Mouse (Mus musculus) cerebellum, adult 2 months (tissue): ENCODE data around the gene Cenpx.

Source experiments
- CTCF ChIP-seq: fragments of 200-500 bp; IDR thresholded peaks from 2 replicates; pipeline ENCODE4 v1.5.1; 2011; ENCODE audit warnings: low read depth, mild to moderate bottlenecking, control low read depth, low read length, moderate library complexity, borderline replicate concordance; ENCODE audit not compliant: insufficient read depth
- POLR2A ChIP-seq: fragments of 200-500 bp; IDR thresholded peaks from 2 replicates; pipeline ENCODE4 v1.6.1; 2011; ENCODE audit warnings: low read length, control low read depth, borderline replicate concordance; ENCODE audit not compliant: insufficient read depth

GRCm38 (mm10) chr11:120673594-120674122 is 39.9 kb downstream of the Cenpx start:
- TF ChIP-seq CTCF (no peak), POLR2A (no peak)
